Mouse (Mus musculus) kidney, postnatal 4 days (tissue): ENCODE measurements at regions not wholly inside any gene's neighbourhood (a gene's known extent, or its start where the extent isn't known, plus 50 kb on each side); places are given as distances from the start of the nearest gene placed in this dataset.
"Not testable (repeated sequence)": the region's sequence is repeated elsewhere in the genome, so short reads cannot be mapped to it uniquely, and the experiment has no call there.

Source experiments
- DNase-seq, 2 experiments: peaks; one replicate each; pipeline ENCODE4 v3.0.0; 2021; ENCODE audit warnings: mixed read lengths in 2 of 2

GRCm38 (mm10) chr5:149815879-149816278 is 137.8 kb downstream of the B3glct start:
- peak; percentile 81 to 82 for DNase-seq

- DNase-seq: no peak
Observed at GRCm38 (mm10) chr5:149818812-149819211, 140.8 kb downstream of the B3glct start.

- DNase-seq: no peak
Observed at GRCm38 (mm10) chr5:149823821-149824220, 145.8 kb downstream of the B3glct start.

- peak; percentile 23 to 25 for DNase-seq
Observed at GRCm38 (mm10) chr5:149827599-149827998, 149.6 kb downstream of the B3glct start.

- peak; percentile 86 to 88 for DNase-seq
Observed at GRCm38 (mm10) chr5:149831122-149831861, 153.3 kb downstream of the B3glct start.

- no peak for DNase-seq
Observed at GRCm38 (mm10) chr5:149837379-149837778, 159.3 kb downstream of the B3glct start.

GRCm38 (mm10) chr5:149842491-149842890 is 164.5 kb downstream of the B3glct start:
- DNase-seq: no peak

- no peak for DNase-seq
Observed at GRCm38 (mm10) chr5:149843310-149843709, 165.3 kb downstream of the B3glct start.

- DNase-seq: no peak
Observed at GRCm38 (mm10) chr5:149845256-149845655, 167.2 kb downstream of the B3glct start.

- DNase-seq: no peak
Observed at GRCm38 (mm10) chr5:149848465-149848864, 170.0 kb upstream of the Rxfp2 start.

GRCm38 (mm10) chr5:149851011-149851410 is 167.5 kb upstream of the Rxfp2 start:
- DNase-seq: peak; percentile 84 to 88

- peak in 1 of 2 experiments; percentile 42 for DNase-seq
Observed at GRCm38 (mm10) chr5:149852516-149852915, 166.0 kb upstream of the Rxfp2 start.

GRCm38 (mm10) chr5:149856101-149856500 is 162.4 kb upstream of the Rxfp2 start:
- DNase-seq: no peak

GRCm38 (mm10) chr5:149857019-149857418 is 161.5 kb upstream of the Rxfp2 start:
- DNase-seq: no peak

GRCm38 (mm10) chr5:149861489-149861962 is 156.9 kb upstream of the Rxfp2 start:
- DNase-seq: peak; percentile 86 to 89

GRCm38 (mm10) chr5:149867926-149868325 is 150.5 kb upstream of the Rxfp2 start:
- DNase-seq: no peak

- DNase-seq: peak in 1 of 2 experiments; percentile 32
Observed at GRCm38 (mm10) chr5:149869441-149869840, 149.0 kb upstream of the Rxfp2 start.

- no peak for DNase-seq
Observed at GRCm38 (mm10) chr5:149870596-149870995, 147.9 kb upstream of the Rxfp2 start.

- no peak for DNase-seq
Observed at GRCm38 (mm10) chr5:149871521-149871920, 147.0 kb upstream of the Rxfp2 start.

- DNase-seq: no peak
Observed at GRCm38 (mm10) chr5:149873482-149874002, 144.9 kb upstream of the Rxfp2 start.

GRCm38 (mm10) chr5:149874342-149874741 is 144.1 kb upstream of the Rxfp2 start:
- no peak for DNase-seq

- DNase-seq: not testable (repeated sequence)
Observed at GRCm38 (mm10) chr5:149892453-149892852, 126.0 kb upstream of the Rxfp2 start.

GRCm38 (mm10) chr5:149906927-149907326 is 111.5 kb upstream of the Rxfp2 start:
- DNase-seq: no peak

- peak; percentile 25 to 32 for DNase-seq
Observed at GRCm38 (mm10) chr5:149908376-149909078, 109.9 kb upstream of the Rxfp2 start.
